Mouse (Mus musculus) ES-Bruce4 (cell line): ENCODE data around the gene C5ar2.

Experiments
- CTCF ChIP-seq: IDR thresholded peaks from one replicate; pipeline ENCODE4 v1.8.1; 2011; ENCODE audit warnings: low read depth, low read length
- EP300 ChIP-seq: IDR thresholded peaks from 2 replicates; pipeline ENCODE4 v1.6.1; 2011; ENCODE audit warnings: low read depth, low read length; ENCODE audit not compliant: insufficient read depth
- POLR2A ChIP-seq: IDR thresholded peaks from one replicate; pipeline ENCODE4 v1.8.1; 2011; ENCODE audit warnings: low read length; ENCODE audit not compliant: insufficient read depth

- TF ChIP-seq CTCF (no peak), EP300 (no peak), POLR2A (no peak)
Observed at GRCm38 (mm10) chr7:16280721-16281120, 36.8 kb upstream of the C5ar2 start.
